Mouse (Mus musculus) hindbrain, embryonic 14.5 days (tissue): ENCODE data around the gene Ninj2. TPM values are rescaled to one million over a fixed set of nuclear protein-coding genes. Genes with fewer than 3 reads are reported as not detected.

ENCODE experiments used
- ATAC-seq: fragments of 200-750 bp; cut with Nextera tagmentation; 2 replicates; pipeline ENCODE4 v1.8.0; 2017; ENCODE audit warnings: moderate number of reproducible peaks, mild to moderate bottlenecking, moderate TSS enrichment, moderate library complexity; ENCODE audit not compliant: low FRiP score
- DNase-seq: peaks from one replicate; pipeline ENCODE4 v3.0.0-alpha.2; 2015; ENCODE audit warnings: low spot score
- H3K27ac ChIP-seq: fragments of 300-500 bp; sonication (generic); 2 replicates; pipeline ENCODE4 v1.5.1; 2014; ENCODE audit warnings: mild to moderate bottlenecking, moderate library complexity
- H3K27me3 ChIP-seq: fragments of 300-500 bp; sonication (generic); 2 replicates; pipeline ENCODE4 v1.6.1; 2014; ENCODE audit warnings: mild to moderate bottlenecking, low read length, mixed read lengths; ENCODE audit not compliant: control insufficient read depth, insufficient read depth
- H3K36me3 ChIP-seq: fragments of 300-500 bp; sonication (generic); replicated peaks from 2 replicates; pipeline ENCODE4 v1.6.1; 2014; ENCODE audit not compliant: control insufficient read depth, insufficient read depth
- H3K4me1 ChIP-seq: fragments of 300-500 bp; sonication (generic); replicated peaks from 2 replicates; pipeline ENCODE4 v1.6.1; 2014; ENCODE audit warnings: antibody characterized with exemption, low read length, mixed read lengths; ENCODE audit not compliant: control insufficient read depth, insufficient read depth
- H3K4me2 ChIP-seq: fragments of 300-500 bp; sonication (generic); replicated peaks from 2 replicates; pipeline ENCODE4 v1.6.1; 2014; ENCODE audit warnings: mild to moderate bottlenecking, moderate library complexity
- H3K4me3 ChIP-seq: fragments of 300-500 bp; sonication (generic); replicated peaks from 2 replicates; pipeline ENCODE4 v1.5.1; 2014; ENCODE audit warnings: mild to moderate bottlenecking, low read length
- H3K9ac ChIP-seq: fragments of 300-500 bp; sonication (generic); 2 replicates; pipeline ENCODE4 v1.6.1; 2014
- H3K9me3 ChIP-seq: fragments of 300-500 bp; sonication (generic); 2 replicates; pipeline ENCODE4 v1.6.1; 2016; ENCODE audit warnings: low read length; ENCODE audit not compliant: control insufficient read depth
- WGBS: fragments of 180-500 bp; shearing (Covaris S2); extraction: QIAGEN DNeasy Blood & Tissue Kit; methylation state at CpG from one replicate; pipeline ENCODE4 v1.1.7; 2014; 5-methylcytosine and 5-hydroxymethylcytosine counted together
- polyA plus RNA-seq: library from polyadenylated mRNA; unstranded; fragments of >200 nt; fragmentation: Nextera tagmentation; extraction: Ambion mirVana; gene quantifications from 2 replicates; pipeline ENCODE4 v1.2.1, GENCODE M21; 2014

Ninj2 gene
- polyA plus RNA-seq, 1 experiment from 2014 or later: not detected

GRCm38 (mm10) chr6:120147411-120147810 lies 54.3 kb downstream of the Ninj2 start:
- H3K4me3 ChIP-seq: no peak overlapping the region
- H3K4me1 ChIP-seq: no peaks in the 10 kb centered on the region
- DNase-seq: no peak
- no peak overlapping the region for H3K4me2 ChIP-seq
- no peaks in the 10 kb centered on the region for H3K27me3 ChIP-seq
- 76% methylated on average over 8 of the region's 8 CpGs for WGBS
- no peak for ATAC-seq
- H3K36me3 ChIP-seq: no peaks in the 10 kb centered on the region
- no peak overlapping the region for H3K9ac ChIP-seq
- no peak overlapping the region for H3K27ac ChIP-seq
- no peaks in the 10 kb centered on the region for H3K9me3 ChIP-seq

- Histone ChIP-seq H3K9ac (no peak overlapping the region), H3K4me2 (no peak overlapping the region), H3K27me3 (no peaks in the 10 kb centered on the region), H3K27ac (no peak overlapping the region), H3K4me1 (no peaks in the 10 kb centered on the region), H3K36me3 (no peaks in the 10 kb centered on the region), H3K4me3 (no peak overlapping the region), H3K9me3 (no peaks in the 10 kb centered on the region)
- DNase-seq: no peak
- WGBS: 87% methylated on average over 12 of the region's 12 CpGs
- no peak for ATAC-seq
Observed at GRCm38 (mm10) chr6:120148716-120149392, 55.7 kb downstream of the Ninj2 start.

- WGBS: 80% methylated on average over 12 of the region's 12 CpGs
- Histone ChIP-seq H3K4me2 (no peak overlapping the region), H3K4me3 (no peak overlapping the region), H3K9me3 (no peaks in the 10 kb centered on the region), H3K4me1 (no peaks in the 10 kb centered on the region), H3K36me3 (no peaks in the 10 kb centered on the region), H3K9ac (no peak overlapping the region), H3K27ac (no peak overlapping the region), H3K27me3 (no peaks in the 10 kb centered on the region)
- DNase-seq: no peak
- no peak for ATAC-seq
Observed at GRCm38 (mm10) chr6:120149458-120150120, 56.4 kb downstream of the Ninj2 start.

DNA sequence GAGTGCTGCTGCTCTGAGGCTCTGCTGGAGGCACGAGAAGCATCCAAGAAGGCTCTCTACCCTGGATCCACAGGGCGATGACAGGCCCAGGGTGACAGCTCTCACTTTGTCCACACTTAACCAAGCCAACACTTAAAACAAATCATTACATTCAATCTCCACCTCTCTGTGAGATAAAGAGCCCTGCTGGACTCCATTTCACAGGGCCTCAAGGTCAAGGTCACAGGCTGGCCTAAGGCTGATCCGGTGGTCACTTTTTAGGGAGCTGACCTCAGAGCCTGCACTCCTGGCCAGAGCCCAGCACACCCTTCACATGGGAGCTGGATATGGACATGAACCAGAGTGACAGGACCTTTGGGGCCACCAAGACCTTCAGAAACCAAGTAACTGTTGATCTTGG lies 57.1 kb downstream of the Ninj2 start:
- Histone ChIP-seq H3K4me1 (no peaks in the 10 kb centered on the region), H3K27ac (no peak overlapping the region), H3K4me3 (no peak overlapping the region), H3K27me3 (no peaks in the 10 kb centered on the region), H3K9ac (no peak overlapping the region), H3K9me3 (no peaks in the 10 kb centered on the region), H3K4me2 (no peak overlapping the region), H3K36me3 (no peaks in the 10 kb centered on the region)
- DNase-seq (no peak), ATAC-seq (no peak)
- 87% methylated on average over 3 of the region's 3 CpGs for WGBS

DNA sequence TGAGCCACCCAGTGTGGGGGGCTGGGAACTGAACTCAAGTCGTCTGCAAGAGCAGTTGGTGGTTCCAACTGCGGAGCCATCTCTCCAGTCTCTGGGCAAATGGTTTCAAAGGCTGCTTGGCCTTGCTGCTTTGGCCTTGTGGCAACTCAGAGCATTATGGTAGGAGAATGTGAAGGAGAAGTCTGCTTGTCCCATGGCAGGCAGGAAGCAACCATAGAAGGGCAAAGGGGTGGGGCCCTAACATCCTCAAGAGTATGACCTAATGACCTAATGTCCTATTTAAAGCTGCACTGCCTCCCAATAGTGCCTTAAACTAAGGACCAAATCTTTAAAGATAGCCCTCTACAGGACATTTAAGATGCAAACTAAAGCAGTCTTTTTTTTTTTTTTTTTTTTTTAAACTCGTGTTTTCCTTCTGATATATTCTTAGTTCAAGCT lies 58.5 kb downstream of the Ninj2 start:
- DNase-seq: no peak
- no peaks in the 10 kb centered on the region for H3K27me3 ChIP-seq
- no peak overlapping the region for H3K27ac ChIP-seq
- no peak overlapping the region for H3K4me3 ChIP-seq
- H3K36me3 ChIP-seq: no peaks in the 10 kb centered on the region
- H3K9ac ChIP-seq: no peak overlapping the region
- H3K4me2 ChIP-seq: no peak overlapping the region
- no peaks in the 10 kb centered on the region for H3K9me3 ChIP-seq
- ATAC-seq: no peak
- WGBS: 70% methylated on average over 3 of the region's 3 CpGs
- no peaks in the 10 kb centered on the region for H3K4me1 ChIP-seq

GRCm38 (mm10) chr6:120152739-120153696 lies 59.9 kb downstream of the Ninj2 start:
- ATAC-seq: no peak
- H3K4me2 ChIP-seq: no peak overlapping the region
- no peaks in the 10 kb centered on the region for H3K27me3 ChIP-seq
- H3K36me3 ChIP-seq: no peaks in the 10 kb centered on the region
- WGBS: 81% methylated on average over 24 of the region's 26 CpGs
- H3K9me3 ChIP-seq: no peaks in the 10 kb centered on the region
- H3K27ac ChIP-seq: no peak overlapping the region
- no peak overlapping the region for H3K9ac ChIP-seq
- DNase-seq: no peak
- no peak overlapping the region for H3K4me3 ChIP-seq
- no peaks in the 10 kb centered on the region for H3K4me1 ChIP-seq

DNA sequence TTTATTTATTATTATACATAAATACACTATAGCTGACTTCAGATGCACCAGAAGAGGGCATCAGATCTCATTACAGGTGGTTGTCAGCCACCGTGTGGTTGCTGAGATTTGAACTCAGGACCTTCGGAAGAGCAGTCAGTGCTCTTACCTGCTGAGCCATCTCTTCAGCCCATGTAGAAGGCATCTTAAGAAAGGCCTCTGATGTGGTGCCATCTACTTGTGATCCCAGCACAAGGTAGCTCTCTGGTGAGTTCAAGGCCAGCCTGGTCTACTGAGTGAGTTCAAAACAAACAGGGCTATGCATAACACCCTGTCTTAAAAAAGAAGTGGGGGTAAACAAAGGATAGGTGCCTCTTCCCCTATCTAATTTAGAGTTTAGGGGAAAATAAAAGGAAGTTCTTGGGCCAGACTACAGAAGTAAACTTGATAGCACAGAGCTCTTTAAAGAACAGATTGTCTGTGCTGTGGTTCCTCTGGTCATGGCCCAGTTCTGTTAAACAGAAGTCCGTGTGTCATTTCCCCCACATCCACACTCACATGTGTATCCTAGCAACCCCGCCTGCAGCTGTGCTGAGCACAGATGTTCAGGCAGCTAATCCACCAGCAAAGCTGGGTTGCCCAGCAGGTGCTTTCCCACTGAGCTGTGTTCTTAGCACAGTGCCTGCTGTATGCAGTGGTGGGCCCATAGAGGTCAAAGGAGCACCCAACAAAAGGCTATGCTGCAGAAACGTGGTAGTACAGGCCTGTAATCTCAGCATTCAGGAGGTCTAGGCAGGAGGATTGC lies 61.6 kb downstream of the Ninj2 start:
- H3K4me2 ChIP-seq: no peak overlapping the region
- H3K9ac ChIP-seq: no peak overlapping the region
- H3K36me3 ChIP-seq: no peaks in the 10 kb centered on the region
- no peaks in the 10 kb centered on the region for H3K27me3 ChIP-seq
- no peak for ATAC-seq
- no peak overlapping the region for H3K27ac ChIP-seq
- H3K4me3 ChIP-seq: no peak overlapping the region
- peaks cover 5% of the 10 kb centered on the region; the same call in 1 of the 2 replicates for H3K4me1 ChIP-seq
- WGBS: 64% methylated on average over 5 of the region's 5 CpGs
- H3K9me3 ChIP-seq: no peaks in the 10 kb centered on the region
- DNase-seq: no peak

DNA sequence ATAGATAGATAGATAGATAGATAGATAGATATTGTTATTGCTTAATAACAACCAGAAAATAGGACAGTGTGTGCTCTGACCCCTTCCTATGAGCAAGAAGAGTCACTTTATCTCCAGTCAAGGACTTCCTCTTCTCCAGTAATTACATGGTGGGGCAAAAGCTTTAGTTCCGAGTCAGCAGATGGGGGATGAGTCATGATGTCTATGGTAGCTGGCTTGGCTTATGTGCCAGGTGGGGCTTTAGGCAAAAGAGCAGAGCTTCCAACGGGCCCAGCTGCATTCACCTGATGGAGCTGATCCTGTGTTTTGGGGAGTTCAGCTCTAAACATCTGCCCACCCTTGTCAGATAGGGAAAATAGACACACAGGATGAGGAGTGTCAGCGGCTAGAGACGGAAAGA lies 62.4 kb downstream of the Ninj2 start:
- ATAC-seq (no peak), DNase-seq (no peak)
- 89% methylated on average over 4 of the region's 4 CpGs for WGBS
- peaks cover 5% of the 10 kb centered on the region; the same call in 1 of the 2 replicates for H3K4me1 ChIP-seq
- no peaks in the 10 kb centered on the region for H3K9me3 ChIP-seq
- no peak overlapping the region for H3K27ac ChIP-seq
- no peak overlapping the region for H3K4me3 ChIP-seq
- H3K27me3 ChIP-seq: no peaks in the 10 kb centered on the region
- H3K36me3 ChIP-seq: no peaks in the 10 kb centered on the region
- H3K9ac ChIP-seq: no peak overlapping the region
- no peak overlapping the region for H3K4me2 ChIP-seq
